Mouse (Mus musculus) cortical plate, adult 2 months (tissue): ENCODE data around the gene Prss50. TPM values are rescaled to one million over a fixed set of nuclear protein-coding genes. Genes with fewer than 3 reads are reported as not detected.

Experiments used
- H3K27ac ChIP-seq: fragments of 200-500 bp; 2 replicates; pipeline ENCODE4 v1.5.1; 2012; ENCODE audit warnings: low read length, control low read depth, inconsistent platforms; ENCODE audit not compliant: insufficient read depth
- H3K4me1 ChIP-seq: fragments of 200-500 bp; 2 replicates; pipeline ENCODE4 v1.6.1; 2011; ENCODE audit warnings: low read length; ENCODE audit not compliant: control insufficient read depth, insufficient read depth
- H3K4me3 ChIP-seq: fragments of 200-500 bp; 2 replicates; pipeline ENCODE4 v1.5.1; 2011; ENCODE audit warnings: mild to moderate bottlenecking, low read length, control low read depth; ENCODE audit not compliant: insufficient read depth
- CTCF ChIP-seq: fragments of 200-500 bp; IDR thresholded peaks from 2 replicates; pipeline ENCODE4 v1.5.1; 2011; ENCODE audit warnings: mild to moderate bottlenecking, control low read depth, low read length; ENCODE audit not compliant: insufficient read depth; ENCODE audit errors: extremely low read depth
- POLR2A ChIP-seq: fragments of 200-500 bp; IDR thresholded peaks from 2 replicates; pipeline ENCODE4 v1.6.1; 2011; ENCODE audit warnings: mild to moderate bottlenecking, low read length, control low read depth; ENCODE audit not compliant: insufficient read depth; ENCODE audit errors: extremely low read depth
- polyA plus RNA-seq: library from polyadenylated mRNA; depleted of rRNA; stranded (reverse); fragments of >200 nt; gene quantifications from 2 replicates; pipeline ENCODE4 v1.2.3, GENCODE M21; 2012

Gene Prss50
- polyA plus RNA-seq, 1 experiment = 1.1 TPM

DNA sequence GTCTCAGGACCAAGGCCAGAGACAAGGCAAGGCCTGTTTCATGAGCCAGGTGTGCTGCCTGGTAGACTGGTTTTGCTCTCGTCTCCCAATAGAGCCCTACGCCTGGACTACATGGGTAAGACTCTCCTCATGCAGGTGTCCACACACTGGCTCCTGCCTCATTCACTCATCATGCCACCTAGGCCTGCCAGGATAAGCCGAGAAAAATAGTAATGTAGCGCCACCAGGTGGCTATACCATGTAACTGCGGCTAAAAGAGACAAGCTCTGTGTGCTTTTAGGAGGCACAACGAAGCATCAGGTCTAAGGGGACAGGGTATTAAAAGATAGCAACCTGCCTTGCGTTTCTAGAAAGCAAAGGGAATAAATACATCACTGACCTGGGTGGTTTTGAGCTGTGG is 13.3 kb downstream of the Prss50 start:
- no peak overlapping the region for H3K4me3 ChIP-seq
- no peaks in the 10 kb centered on the region for H3K4me1 ChIP-seq
- TF ChIP-seq CTCF (peak; percentile 89), POLR2A (no peak)
- H3K27ac ChIP-seq = no peak overlapping the region

DNA sequence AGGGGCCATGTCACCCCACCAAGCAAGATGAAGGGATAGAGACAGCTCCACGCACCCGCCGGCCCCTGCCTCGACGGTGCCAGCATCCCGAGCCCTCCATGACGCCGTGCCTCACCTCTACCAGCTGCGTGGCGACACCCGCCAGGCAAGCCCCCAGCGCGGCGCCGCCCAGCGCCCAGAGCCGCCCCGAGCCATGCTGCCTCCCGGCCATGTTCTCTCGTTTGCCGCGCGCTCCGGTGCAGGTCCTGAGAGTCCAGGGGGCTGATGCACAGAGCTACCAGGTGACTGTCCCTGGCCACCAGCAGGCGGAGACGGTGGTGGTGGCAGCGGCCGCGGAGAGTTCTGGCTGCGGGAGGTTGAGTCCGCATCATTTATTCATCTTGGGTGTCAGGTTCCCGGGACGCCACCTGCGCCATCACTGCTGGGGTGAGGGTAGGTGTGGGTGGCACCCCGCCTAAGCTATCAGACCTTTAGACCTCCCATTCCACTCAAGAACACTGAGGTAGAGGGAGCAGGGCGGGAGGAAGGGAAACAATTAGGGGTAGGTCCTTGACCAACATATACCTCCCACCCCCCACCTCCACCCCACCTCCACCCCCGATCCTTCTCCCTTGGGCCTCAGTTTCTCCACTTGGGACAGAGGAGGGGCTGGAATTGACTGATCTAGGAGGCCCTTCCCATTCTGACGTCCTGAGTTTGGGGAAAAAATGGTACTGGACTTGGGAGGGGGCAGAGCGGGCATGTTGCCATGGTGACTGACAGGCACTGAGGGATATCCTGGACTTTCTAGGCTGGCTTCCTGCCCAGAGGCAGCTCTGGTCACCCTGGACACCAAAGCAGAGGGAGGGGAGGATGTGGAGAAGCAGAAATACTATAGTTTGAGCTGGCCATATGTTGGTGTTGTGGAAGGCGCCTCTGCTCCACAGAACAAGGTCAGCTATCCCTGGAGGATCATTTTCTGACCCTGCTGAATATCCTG is 16.2 kb downstream of the Prss50 start:
- no peak for TF ChIP-seq POLR2A
- no peak for TF ChIP-seq CTCF
- H3K4me3 ChIP-seq = peak overlapping the region; percentile 8
- peaks cover 2% of the 10 kb centered on the region; the same call in 1 of the 2 replicates for H3K4me1 ChIP-seq
- no peak overlapping the region for H3K27ac ChIP-seq

DNA sequence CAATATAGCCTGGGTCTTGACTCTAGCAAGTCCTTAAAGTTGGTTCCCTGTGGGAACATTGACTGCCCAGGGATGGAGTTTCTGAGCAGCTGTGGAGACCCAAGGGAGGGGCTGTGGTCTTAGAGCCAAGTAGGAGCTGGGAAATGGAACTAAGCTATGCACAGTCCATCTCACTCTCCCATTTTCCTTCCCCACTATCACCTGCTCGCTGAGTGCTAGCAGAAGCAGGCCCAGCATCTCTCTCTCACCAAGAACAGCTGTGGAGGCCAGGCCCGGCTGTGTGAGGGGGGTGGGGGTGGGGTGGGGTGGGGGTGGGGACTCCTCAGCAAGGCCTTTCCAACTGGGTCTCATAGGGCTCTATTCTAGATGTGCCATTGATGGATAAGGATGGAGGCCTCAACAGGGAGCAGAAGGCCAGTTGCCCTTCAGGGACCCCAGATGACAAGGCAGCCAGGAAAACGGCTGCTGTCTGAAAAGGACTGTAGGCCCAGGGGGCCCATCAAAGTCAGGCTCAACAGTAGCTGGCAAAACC is 17.0 kb downstream of the Prss50 start:
- Histone ChIP-seq H3K27ac (no peak overlapping the region), H3K4me1 (peaks cover 2% of the 10 kb centered on the region; the same call in 1 of the 2 replicates), H3K4me3 (no peak overlapping the region)
- TF ChIP-seq CTCF (no peak), POLR2A (no peak)

DNA sequence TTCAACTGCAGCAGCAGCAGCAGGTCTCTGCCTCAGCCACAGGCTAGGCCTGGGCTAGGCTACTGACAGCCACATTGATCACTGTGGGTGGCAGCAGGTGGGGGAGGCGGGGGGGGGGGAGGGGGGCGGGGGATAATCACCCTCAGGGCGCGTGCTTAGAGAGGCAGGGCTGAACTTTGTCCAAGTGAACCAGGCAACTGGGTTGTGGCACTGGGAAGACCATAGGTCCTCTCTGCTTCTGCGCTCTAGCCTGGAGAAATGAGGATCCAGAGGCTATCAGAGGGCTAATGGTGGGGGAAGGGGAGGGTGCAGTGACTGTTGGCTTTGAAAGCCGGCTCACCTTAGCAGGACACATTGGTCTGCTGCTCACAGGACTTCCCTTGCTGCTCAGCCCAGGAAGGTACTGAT is 17.5 kb downstream of the Prss50 start:
- Histone ChIP-seq H3K4me1 (peaks cover 2% of the 10 kb centered on the region; the same call in 1 of the 2 replicates), H3K4me3 (no peak overlapping the region), H3K27ac (no peak overlapping the region)
- no peak for TF ChIP-seq POLR2A

DNA sequence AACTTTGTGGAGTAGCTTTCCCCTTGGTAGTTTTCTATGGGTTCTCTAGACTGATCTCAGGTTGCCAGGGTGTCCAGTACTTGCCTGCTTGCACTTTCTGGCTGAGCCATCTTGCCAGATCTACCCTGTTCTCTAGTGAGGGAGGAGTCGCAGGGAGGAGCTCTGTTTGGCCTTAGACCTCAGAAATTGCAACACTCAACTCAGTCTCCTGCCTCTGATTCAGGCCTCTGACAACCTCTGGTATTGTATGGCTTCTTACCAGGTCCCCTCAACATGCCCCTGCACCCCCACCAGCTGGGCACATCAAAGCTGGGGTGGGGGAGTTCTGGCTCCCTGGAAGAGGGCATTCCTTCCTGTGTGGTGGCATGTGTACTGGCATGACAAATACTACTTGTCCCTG is 19.6 kb downstream of the Prss50 start:
- Histone ChIP-seq H3K4me3 (no peak overlapping the region), H3K27ac (no peak overlapping the region), H3K4me1 (peaks cover 2% of the 10 kb centered on the region; the same call in 1 of the 2 replicates)
- no peak for TF ChIP-seq CTCF
- no peak for TF ChIP-seq POLR2A

DNA sequence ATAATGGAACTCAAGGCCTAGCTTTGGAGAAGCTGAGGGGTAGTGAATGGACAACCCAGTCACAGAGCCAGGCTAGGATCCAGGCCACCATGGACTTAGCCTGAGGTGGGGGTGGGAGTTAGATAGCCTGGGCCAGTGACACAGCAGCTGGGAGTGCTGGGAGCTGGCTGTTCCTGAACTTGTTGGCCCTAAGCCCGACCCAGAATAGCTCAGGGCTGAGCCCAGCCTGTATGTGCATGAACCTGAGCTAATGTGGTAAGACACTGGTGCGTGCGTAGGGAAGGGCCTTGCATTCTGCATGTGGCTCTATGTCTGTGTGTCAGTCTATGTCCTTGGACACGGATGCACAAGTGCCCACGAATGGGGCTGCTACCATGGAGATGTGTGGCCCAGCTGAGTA is 20.1 kb downstream of the Prss50 start:
- TF ChIP-seq POLR2A = no peak
- TF ChIP-seq CTCF = no peak
- no peak overlapping the region for H3K27ac ChIP-seq
- H3K4me1 ChIP-seq = peaks cover 2% of the 10 kb centered on the region; the same call in 1 of the 2 replicates
- H3K4me3 ChIP-seq = no peak overlapping the region

DNA sequence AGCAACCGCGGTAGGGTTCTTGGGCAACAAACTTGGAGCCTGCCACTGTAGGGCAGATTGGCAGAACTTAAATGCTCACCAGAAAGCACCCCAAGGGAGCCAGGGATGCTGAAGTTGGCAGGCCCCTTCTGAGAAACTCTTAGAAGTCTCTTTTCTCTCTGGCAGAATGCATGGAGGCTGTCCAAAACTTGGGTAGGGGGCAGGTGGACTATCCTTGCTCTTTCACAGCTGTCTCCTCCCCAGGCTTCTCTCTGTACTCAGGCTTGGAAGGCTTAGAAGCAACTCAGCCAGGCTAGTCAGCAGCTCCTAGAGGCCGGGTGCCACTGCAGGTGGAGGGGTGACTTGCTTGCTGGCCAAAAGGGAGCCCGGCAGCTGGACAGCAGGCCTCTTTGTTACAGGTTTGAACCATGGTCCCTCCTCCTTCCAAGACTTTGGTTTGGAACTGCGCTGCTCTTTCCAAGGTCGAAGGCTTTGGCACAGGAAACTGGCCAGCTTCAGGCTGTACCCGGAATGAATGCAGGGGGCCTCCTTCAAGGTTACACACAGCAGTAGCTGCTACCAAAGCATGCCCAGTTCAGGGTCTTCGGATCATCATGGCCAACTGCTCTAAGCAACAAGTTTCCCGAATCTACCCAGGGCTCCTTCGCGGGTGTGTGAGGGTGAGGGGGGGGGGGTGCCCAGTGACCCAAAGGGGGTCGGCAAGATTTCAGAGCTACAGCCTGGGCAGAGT is 21.6 kb downstream of the Prss50 start, which contains the start of gene Als2cl:
Als2cl (plus strand) TSS at position 680 of the 730 bp plus-strand sequence.
- Histone ChIP-seq H3K4me1 (peaks cover 2% of the 10 kb centered on the region; the same call in 1 of the 2 replicates), H3K27ac (peak within 1 kb of the TSS; percentile 88), H3K4me3 (peak within 1 kb of the TSS; percentile 41)
- TF ChIP-seq POLR2A = 0 out of 2 replicates have a peak, but pooled peaks have one; percentile 23
- TF ChIP-seq CTCF = no peak

DNA sequence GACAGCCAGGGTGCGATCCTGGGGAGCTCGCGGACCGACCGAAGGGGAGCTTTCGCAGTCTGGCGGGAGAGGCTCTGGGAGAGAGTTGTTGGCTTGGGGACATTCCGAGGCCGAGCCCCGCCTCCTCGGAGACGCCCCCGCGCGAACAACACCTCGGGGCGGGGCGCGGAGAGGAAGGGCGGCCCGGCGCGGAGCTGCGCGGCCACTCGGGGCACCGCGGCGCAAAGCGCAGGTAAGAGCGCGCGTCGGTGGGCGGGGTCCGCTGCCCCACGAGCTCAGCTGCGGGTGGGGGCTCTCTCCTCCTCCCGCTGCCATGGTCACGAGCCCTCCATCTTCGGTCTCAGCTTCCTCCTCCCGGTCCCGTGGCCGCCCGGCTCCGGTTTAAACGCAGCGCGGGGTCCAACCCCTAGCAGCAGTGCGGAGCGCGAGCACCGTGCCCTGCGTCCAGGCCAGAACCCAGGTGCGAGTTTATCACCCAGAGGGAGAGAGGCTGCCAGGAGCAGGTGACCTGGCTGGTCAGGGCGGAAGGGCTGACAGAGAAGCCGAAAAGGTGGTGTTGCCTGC is 22.3 kb downstream of the Prss50 start, which contains the start of gene Tmie:
Tmie (minus strand) TSS at position 116 of the 564 bp plus-strand sequence.
- peak within 1 kb of the TSS; percentile 88 for H3K27ac ChIP-seq
- TF ChIP-seq POLR2A = peak; percentile 59
- no peak for TF ChIP-seq CTCF

DNA sequence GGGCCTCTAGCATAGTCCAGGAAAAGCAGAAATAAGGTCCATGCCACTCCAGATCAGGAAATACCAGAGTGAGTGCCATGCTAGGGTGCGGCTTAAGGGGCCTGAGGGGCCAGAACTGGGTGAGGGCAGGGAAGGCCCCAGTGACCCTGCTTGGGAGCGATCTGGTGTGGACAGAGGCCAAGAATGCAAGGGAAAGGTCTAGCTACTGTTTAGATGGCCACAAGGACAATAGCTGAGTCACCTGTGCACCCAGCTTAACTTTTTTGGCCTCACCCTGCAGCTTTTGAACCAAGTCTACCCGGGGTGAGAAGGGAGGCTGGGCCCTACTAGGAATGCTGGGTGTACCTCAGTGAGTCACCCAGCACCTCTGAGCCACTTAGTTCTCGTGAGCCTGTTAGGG is 23.0 kb downstream of the Prss50 start:
- Histone ChIP-seq H3K27ac (no peak overlapping the region), H3K4me3 (peak overlapping the region; percentile 41), H3K4me1 (peaks cover 2% of the 10 kb centered on the region; the same call in 1 of the 2 replicates)
- TF ChIP-seq POLR2A (no peak), CTCF (no peak)

More for the DNA sequence above, 22.3 kb downstream of the Prss50 start, which contains the start of gene Tmie:
- H3K4me3 ChIP-seq = peak within 1 kb of the TSS; percentile 41
- H3K4me1 ChIP-seq = peaks cover 2% of the 10 kb centered on the region; the same call in 1 of the 2 replicates
